Comparison of ENCODE assay signal across 19 mouse cellular contexts in the genomic region with DNA sequence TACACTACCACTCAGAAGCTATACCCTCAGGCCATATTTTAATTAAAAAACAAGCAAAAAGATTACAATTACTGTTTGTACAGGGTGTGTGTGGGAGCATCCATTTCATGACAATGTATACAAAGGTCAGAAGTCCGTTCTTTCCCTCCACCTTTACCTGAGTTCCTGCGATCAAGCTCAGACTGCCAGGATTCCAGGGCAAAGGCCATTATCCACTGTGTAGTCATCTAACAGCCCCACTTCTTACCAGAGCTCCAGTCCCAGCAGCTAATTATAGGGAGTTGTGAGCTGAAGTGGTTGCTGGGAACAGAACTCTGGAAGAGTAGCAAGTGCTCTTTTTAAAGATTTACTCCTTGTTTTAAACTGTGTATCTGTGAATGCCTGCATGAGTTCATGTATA. TPM values are rescaled to one million over a fixed set of nuclear protein-coding genes. Genes with fewer than 3 reads are reported as not detected.
DNase-seq lines count a peak whose midpoint lies in the region; ATAC-seq and TF ChIP-seq lines count a peak whose summit lies in the region.
"Had no signal": no experiment of that assay in that cellular context is flagged by ENCODE, and none has a peak within 500 bp of the region (broad histone marks: within the 10 kb centered on the region; RNA-seq: fewer than 3 reads in every experiment).

No protein-coding gene starts in this region.

- no peaks in the 10 kb centered on the region for H3K9me3 ChIP-seq in heart, embryonic 14.5 days (ENCODE audit: control insufficient read depth, low read length)
- H3K9me3 ChIP-seq in liver, embryonic 13.5 days (replicated peaks), result no peaks in the 10 kb centered on the region
- no peaks in the 10 kb centered on the region for H3K9me3 ChIP-seq in midbrain, embryonic 13.5 days
- H3K9me3 ChIP-seq: kidney, embryonic 15.5 days; lung, embryonic 15.5 days; midbrain, embryonic 10.5 days had no signal

- TF ChIP-seq POLR2A in liver, adult 2 months (IDR thresholded peaks at IDR 0.05; ENCODE audit: extremely low read depth, insufficient read depth, low read length), result no peak

- peaks cover 19% of the 10 kb centered on the region; the same call in 1 of the 2 replicates for H3K36me3 ChIP-seq in heart, embryonic 14.5 days (ENCODE audit: control insufficient read depth, insufficient read depth, low read length)
- peaks cover 10% of the 10 kb centered on the region; the same call in 1 of the 2 replicates for H3K36me3 ChIP-seq in liver, adult 2 months (ENCODE audit: control insufficient read depth, insufficient read depth, low read length)
- 0 out of 2 replicates have a peak, but pooled peaks cover 3% of the 10 kb centered on the region for H3K36me3 ChIP-seq in liver, embryonic 13.5 days
- peaks cover 3% of the 10 kb centered on the region; the same call in 1 of the 2 replicates for H3K36me3 ChIP-seq in midbrain, embryonic 13.5 days

- ATAC-seq in heart, embryonic 14.5 days (ENCODE audit: insufficient number of reproducible peaks, insufficient read depth, low FRiP score, low read depth), result no peak
- peak; percentile 41; the same call in 1 of the 2 replicates for ATAC-seq in liver, embryonic 13.5 days (ENCODE audit: low read depth)
- ATAC-seq in midbrain, embryonic 13.5 days, result no peak
- ATAC-seq: forebrain, embryonic 16.5 days had no signal

- 50% methylated on average over 2 of the region's 2 CpGs for WGBS in heart, embryonic 14.5 days
- 17% methylated on average over 2 of the region's 2 CpGs for WGBS in liver, adult 2 months
- WGBS in liver, embryonic 13.5 days (ENCODE audit: insufficient replicate concordance), result 78% methylated on average over 2 of the region's 2 CpGs
- WGBS in midbrain, embryonic 13.5 days, result 95% methylated on average over 2 of the region's 2 CpGs

- no peak overlapping the region for H3K9ac ChIP-seq in heart, embryonic 14.5 days (ENCODE audit: low read length)
- no peak overlapping the region for H3K9ac ChIP-seq in liver, adult 2 months (ENCODE audit: low read depth, low read length)
- H3K9ac ChIP-seq in liver, embryonic 13.5 days, result no peak overlapping the region
- no peak overlapping the region for H3K9ac ChIP-seq in midbrain, embryonic 13.5 days (replicated peaks)
- H3K9ac ChIP-seq: kidney, embryonic 15.5 days; lung, embryonic 15.5 days had no signal

- H3K4me2 ChIP-seq in heart, embryonic 14.5 days (ENCODE audit: low read length), result no peak overlapping the region
- 0 out of 2 replicates have a peak overlapping the region, but pooled peaks have one; percentile 17 for H3K4me2 ChIP-seq in liver, embryonic 13.5 days
- no peak overlapping the region for H3K4me2 ChIP-seq in midbrain, embryonic 13.5 days (replicated peaks)
- H3K4me2 ChIP-seq: kidney, embryonic 15.5 days; lung, embryonic 15.5 days had no signal

- H3K4me1 ChIP-seq in heart, embryonic 14.5 days (ENCODE audit: control insufficient read depth in 2 of 2, insufficient read depth in 2 of 2, low read length in 2 of 2), result peaks cover 2 to 7% of the 10 kb centered on the region in 2 experiments; a peak in 3 of 4 replicates
- peaks cover 23% of the 10 kb centered on the region for H3K4me1 ChIP-seq in liver, adult 2 months (ENCODE audit: control insufficient read depth, insufficient read depth, low read length)
- H3K4me1 ChIP-seq in liver, embryonic 13.5 days (replicated peaks), result peaks cover 24% of the 10 kb centered on the region
- H3K4me1 ChIP-seq in midbrain, embryonic 13.5 days (replicated peaks), result no peaks in the 10 kb centered on the region
- H3K4me1 ChIP-seq: lung, embryonic 15.5 days; midbrain, embryonic 10.5 days had no signal

- H3K27ac ChIP-seq in heart, embryonic 14.5 days (replicated peaks in 1 of 2; ENCODE audit: control insufficient read depth in 1 of 2, insufficient read depth in 1 of 2, low read depth in 2 of 2, low read length in 2 of 2), result peak overlapping the region; percentile 37 to 65
- H3K27ac ChIP-seq in liver, adult 2 months (replicated peaks; ENCODE audit: insufficient read depth, low read depth, low read length), result peak overlapping the region; percentile 46
- H3K27ac ChIP-seq in liver, embryonic 13.5 days, result peak overlapping the region; percentile 49
- no peak overlapping the region for H3K27ac ChIP-seq in midbrain, embryonic 13.5 days
- H3K27ac ChIP-seq: kidney, embryonic 15.5 days; lung, embryonic 15.5 days; macrophage; midbrain, embryonic 10.5 days had no signal

- H3K4me3 ChIP-seq in heart, embryonic 14.5 days (ENCODE audit: control insufficient read depth in 1 of 2, insufficient read depth in 1 of 2, low read depth in 1 of 2, low read length in 2 of 2), result no peak overlapping the region
- H3K4me3 ChIP-seq in liver, adult 2 months (ENCODE audit: insufficient read depth, low read depth, low read length), result no peak overlapping the region
- no peak overlapping the region for H3K4me3 ChIP-seq in liver, embryonic 13.5 days (replicated peaks)
- H3K4me3 ChIP-seq in midbrain, embryonic 13.5 days (replicated peaks), result no peak overlapping the region
- H3K4me3 ChIP-seq: kidney, embryonic 15.5 days; lung, embryonic 15.5 days; midbrain, embryonic 10.5 days had no signal

- no peak for TF ChIP-seq CTCF in liver, adult 2 months (IDR thresholded peaks at IDR 0.05; ENCODE audit: low read depth, low read length)

- H3K79me2 ChIP-seq in liver, adult 2 months (ENCODE audit: control insufficient read depth, insufficient read depth, low read length), result peaks cover 37% of the 10 kb centered on the region

- DNase-seq in heart, adult 18-20 months, result no peak
- DNase-seq in liver, adult 2 months (ENCODE audit: extremely low read depth, low read depth, low spot score), result peak; percentile 80
- no peak for DNase-seq in liver
- DNase-seq in liver, embryonic 13.5 days, result no peak
- peak; percentile 69 for DNase-seq in yolk sac, embryonic 10.5 days (ENCODE audit: low spot score)
- DNase-seq: adrenal gland, postnatal 36 days; cerebellum, adult 11-12 months; cerebellum, postnatal 25 days; embryo, embryonic 11 days; retina, postnatal 1 day; right cerebral cortex, postnatal 4 days; thymus, postnatal 14 days had no signal

- H3K27me3 ChIP-seq in heart, embryonic 14.5 days (ENCODE audit: control insufficient read depth, insufficient read depth, low read length), result no peaks in the 10 kb centered on the region
- H3K27me3 ChIP-seq in liver, adult 2 months (ENCODE audit: control insufficient read depth, insufficient read depth, low read length), result no peaks in the 10 kb centered on the region
- no peaks in the 10 kb centered on the region for H3K27me3 ChIP-seq in liver, embryonic 13.5 days
- H3K27me3 ChIP-seq in midbrain, embryonic 13.5 days, result no peaks in the 10 kb centered on the region
- H3K27me3 ChIP-seq: kidney, embryonic 15.5 days; lung, embryonic 15.5 days had no signal

RNA-seq across cellular contexts. Expression of a gene that starts 11.3 kb away (rescaled TPM):
- 29.9 and 31.8 TPM in 2 replicates for polyA plus RNA-seq in heart, embryonic 14.5 days (2014; fragmentation: Nextera tagmentation; extraction: Ambion mirVana)
- total RNA-seq in heart, adult 18-20 months (2021), result 10 to 100 TPM; 26.9 to 27.3 TPM
- 20.2 and 21.3 TPM in 2 replicates for total RNA-seq in liver, adult 2 months (2014; rRNA removed)
- polyA plus RNA-seq in liver, adult 2 months (2012; rRNA removed), result 38.5 and 46.7 TPM in 2 replicates
- polyA plus RNA-seq in liver, embryonic 13.5 days (2015; fragmentation: Nextera tagmentation; extraction: Ambion mirVana), result 11.8 and 16.3 TPM in 2 replicates
- polyA plus RNA-seq in midbrain, embryonic 13.5 days (2015; fragmentation: Nextera tagmentation; extraction: Ambion mirVana), result 22.1 and 23.6 TPM in 2 replicates

RNA-seq across cellular contexts. Expression of a gene that starts 40.0 kb away (rescaled TPM):
- polyA plus RNA-seq in heart, embryonic 14.5 days (2014; fragmentation: Nextera tagmentation; extraction: Ambion mirVana), result 7.8 and 9.2 TPM in 2 replicates
- total RNA-seq in heart, adult 18-20 months (2021), result 1 to 10 TPM; 4.4 TPM
- total RNA-seq in liver, adult 2 months (2014; rRNA removed), result 3.7 and 4.0 TPM in 2 replicates
- 5.5 and 7.7 TPM in 2 replicates for polyA plus RNA-seq in liver, adult 2 months (2012; rRNA removed)
- polyA plus RNA-seq in liver, embryonic 13.5 days (2015; fragmentation: Nextera tagmentation; extraction: Ambion mirVana), result 9.3 and 9.8 TPM in 2 replicates
- polyA plus RNA-seq in midbrain, embryonic 13.5 days (2015; fragmentation: Nextera tagmentation; extraction: Ambion mirVana), result 9.1 and 12.1 TPM in 2 replicates

Comparison
In these comparisons a context has a peak if more than half of its experiments do, and no peak if none do; other contexts are left out.
1. DNase-seq: peak in liver, adult 2 months (single experiment) and yolk sac, embryonic 10.5 days (single experiment); none in heart, adult 18-20 months (0 of 2), liver (single experiment) and liver, embryonic 13.5 days (single experiment).